Mouse (Mus musculus): Measurements from ENCODE around the gene Olfr1410.

Olfr1410 gene

GRCm38 (mm10) chr1:92605482-92605881, at the start of gene Olfr1410:
Gene Olfr1410, plus strand, starts transcription at chr1:92605782.
- DNase-seq = no peak

DNA sequence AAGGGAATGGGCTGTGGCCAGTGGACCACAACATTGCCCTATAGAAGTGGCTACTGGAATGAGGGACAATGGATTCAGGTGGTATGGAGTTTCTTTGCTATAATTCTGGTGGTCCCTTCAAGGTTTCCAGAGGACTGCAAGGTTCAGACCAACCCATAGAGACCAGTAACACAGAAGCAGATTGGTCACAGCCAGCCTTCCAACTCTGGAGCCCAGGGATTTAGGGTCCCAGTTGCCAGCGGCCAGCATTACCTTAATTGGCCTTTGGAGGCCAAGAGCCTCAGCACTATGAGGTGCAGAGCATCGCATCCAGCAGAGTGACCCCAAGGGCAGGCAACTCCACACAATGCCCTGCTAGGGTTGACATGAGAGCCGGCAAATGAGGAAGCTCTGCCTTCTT, 34.6 kb upstream of the Olfr1410 start, which contains the start of gene Olfr1413:
TSS of gene Olfr1413 (plus strand) at position 301 of the 400 bp plus-strand sequence.
- no peak for DNase-seq

- no peak for DNase-seq
Measured at GRCm38 (mm10) chr1:92585479-92585878, 20.1 kb upstream of the Olfr1410 start, which contains the start of gene Olfr1412. Gene Olfr1412, plus strand, starts transcription at chr1:92585779.

- DNase-seq = no peak
Measured at GRCm38 (mm10) chr1:92594111-92594510, 11.5 kb upstream of the Olfr1410 start, which contains the start of gene Olfr1411. Gene Olfr1411, plus strand, starts transcription at chr1:92594411.

- DNase-seq = no peak
Measured at GRCm38 (mm10) chr1:92596019-92596418, 9.6 kb upstream of the Olfr1410 start.

- no peak for DNase-seq
Measured at GRCm38 (mm10) chr1:92607711-92608110, 2.1 kb downstream of the Olfr1410 start.

GRCm38 (mm10) chr1:92611008-92611407, 5.4 kb downstream of the Olfr1410 start:
- DNase-seq = peak; percentile 52

DNA sequence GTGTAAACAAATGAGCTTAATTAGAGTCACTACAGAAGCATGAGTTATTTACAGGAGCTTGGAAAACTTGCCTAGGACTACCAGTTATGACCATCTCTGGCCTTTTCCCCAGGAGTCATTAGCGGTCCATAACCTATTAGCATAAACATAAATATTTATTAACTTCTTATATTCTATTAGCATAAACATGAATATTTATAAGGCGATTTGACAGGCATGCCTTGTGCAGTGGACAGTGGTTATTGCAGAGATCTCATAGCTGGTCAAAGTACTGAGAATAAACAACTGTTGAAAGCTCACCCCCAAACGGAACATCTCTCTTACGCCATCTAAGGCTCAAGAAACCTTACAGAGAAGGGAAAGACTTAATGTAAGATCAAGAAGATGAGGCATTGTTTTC, 7.6 kb downstream of the Olfr1410 start:
- no peak for DNase-seq

DNA sequence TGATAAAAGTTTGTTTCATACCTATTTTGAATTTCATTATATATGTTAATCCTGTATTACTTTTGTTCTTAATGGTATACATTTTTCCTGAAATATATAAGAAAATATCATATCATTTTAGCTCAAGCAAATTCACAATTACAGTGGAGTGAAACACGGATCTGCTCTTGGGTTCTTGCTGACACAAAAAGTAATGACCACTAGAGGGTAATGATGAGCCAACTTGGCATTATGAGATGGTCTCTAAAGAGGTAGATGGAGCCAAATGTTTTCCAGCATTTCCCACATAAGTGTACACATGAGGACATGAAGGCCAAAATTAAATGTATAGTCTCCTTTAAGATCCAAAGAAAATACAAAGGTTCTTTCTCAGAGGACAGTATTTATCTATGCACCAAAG, 8.9 kb downstream of the Olfr1410 start:
- no peak for DNase-seq

DNA sequence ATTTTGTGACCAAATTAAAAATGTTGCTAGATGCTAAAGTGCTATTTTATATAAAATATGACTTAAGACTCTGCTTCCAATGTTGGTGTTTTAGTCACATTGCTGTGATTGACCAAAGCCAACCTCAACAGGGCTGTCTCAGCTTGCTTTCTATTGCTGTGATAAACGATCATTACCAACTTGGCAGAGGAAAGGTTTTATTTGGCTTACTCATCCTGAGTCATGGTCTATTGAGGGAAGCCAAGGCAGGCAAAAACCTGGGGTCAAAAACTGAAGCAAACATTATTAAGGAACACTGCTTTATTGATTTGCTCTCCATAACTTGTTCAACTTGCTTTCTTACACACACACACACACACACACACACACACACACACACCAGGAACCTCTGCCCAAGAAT, 10.5 kb downstream of the Olfr1410 start:
- no peak for DNase-seq

DNA sequence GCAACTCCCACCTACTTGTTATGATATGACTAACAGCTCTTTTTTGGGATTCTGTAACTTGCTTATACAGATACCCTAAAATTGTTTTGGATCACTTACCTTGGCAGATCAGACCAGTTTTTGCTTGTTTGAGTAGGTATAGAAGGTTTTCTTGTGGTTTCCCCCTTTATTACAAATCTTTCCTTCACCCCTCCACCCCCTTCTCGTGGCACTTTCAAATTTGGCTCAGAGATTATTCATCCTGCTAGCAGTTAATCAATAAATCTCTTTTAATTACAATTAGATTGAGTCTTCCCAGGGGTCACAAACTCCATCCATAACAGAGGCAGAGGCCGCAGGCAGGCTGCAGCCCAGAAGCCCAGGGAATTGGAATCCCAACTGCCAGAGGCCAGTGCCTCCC, 11.9 kb downstream of the Olfr1410 start, which contains the start of gene Olfr12:
TSS of gene Olfr12 (plus strand) at position 301 of the 400 bp plus-strand sequence.
- no peak for DNase-seq

- no peak for DNase-seq
Measured at GRCm38 (mm10) chr1:92618360-92618759, 12.8 kb downstream of the Olfr1410 start.

- no peak for DNase-seq
Measured at GRCm38 (mm10) chr1:92628227-92628626, 22.6 kb downstream of the Olfr1410 start.

DNA sequence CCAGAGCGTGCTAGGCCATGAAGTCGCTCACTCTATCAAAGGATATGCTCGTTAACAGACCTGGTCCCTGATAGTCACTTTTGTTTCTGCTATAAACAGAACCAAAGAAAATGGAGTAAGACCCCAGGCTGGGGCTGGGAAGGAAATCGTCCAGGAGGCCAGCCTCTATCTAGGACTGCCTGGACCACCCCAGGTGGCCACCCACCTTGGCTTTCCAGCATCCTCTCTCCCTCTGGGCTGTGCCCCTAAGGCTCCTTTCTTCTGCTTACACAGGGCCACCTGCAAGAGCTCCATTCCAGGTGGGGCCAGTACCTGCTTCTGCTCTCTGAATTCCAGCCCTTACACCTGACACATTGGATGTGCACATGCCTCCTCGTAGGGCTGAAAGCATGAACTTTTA, 26.6 kb downstream of the Olfr1410 start:
- no peak for DNase-seq

- no peak for DNase-seq
Measured at GRCm38 (mm10) chr1:92632948-92633347, 27.4 kb downstream of the Olfr1410 start.

GRCm38 (mm10) chr1:92633726-92634125, 28.1 kb downstream of the Olfr1410 start:
- no peak for DNase-seq

- no peak for DNase-seq
Measured at GRCm38 (mm10) chr1:92634569-92634968, 29.0 kb downstream of the Olfr1410 start.

DNA sequence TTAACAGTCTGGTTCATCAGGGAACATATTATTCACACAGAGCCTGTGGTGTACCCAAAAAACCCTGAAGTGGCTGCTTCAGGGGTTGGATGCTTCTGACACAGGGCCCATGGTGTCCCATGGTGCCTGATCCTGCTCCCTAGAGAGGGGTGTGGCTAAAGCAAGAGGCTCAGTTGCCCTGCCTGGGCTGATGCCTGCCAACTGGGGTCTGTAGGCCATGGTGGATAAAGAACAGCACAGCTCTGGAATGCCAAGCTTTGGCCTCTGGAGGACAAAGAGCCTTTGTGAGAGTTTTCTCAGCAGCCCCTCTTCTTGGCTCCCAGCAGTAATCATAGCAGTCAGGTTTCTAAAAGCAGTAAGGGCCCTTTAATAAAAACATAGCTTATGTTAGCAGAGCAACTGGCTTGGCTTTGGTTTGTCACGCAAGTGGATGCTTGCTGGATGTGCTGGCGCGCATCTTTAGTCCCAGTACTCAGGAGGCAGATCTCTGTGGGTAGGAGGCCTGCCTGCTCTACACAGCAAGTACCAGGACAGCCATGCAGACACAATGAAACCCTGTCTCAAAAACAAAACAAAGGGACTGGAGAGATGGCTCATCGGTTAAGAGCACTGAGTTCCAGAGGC, 29.5 kb downstream of the Olfr1410 start:
- no peak for DNase-seq

GRCm38 (mm10) chr1:92636015-92636414, 30.4 kb downstream of the Olfr1410 start:
- DNase-seq = no peak

DNA sequence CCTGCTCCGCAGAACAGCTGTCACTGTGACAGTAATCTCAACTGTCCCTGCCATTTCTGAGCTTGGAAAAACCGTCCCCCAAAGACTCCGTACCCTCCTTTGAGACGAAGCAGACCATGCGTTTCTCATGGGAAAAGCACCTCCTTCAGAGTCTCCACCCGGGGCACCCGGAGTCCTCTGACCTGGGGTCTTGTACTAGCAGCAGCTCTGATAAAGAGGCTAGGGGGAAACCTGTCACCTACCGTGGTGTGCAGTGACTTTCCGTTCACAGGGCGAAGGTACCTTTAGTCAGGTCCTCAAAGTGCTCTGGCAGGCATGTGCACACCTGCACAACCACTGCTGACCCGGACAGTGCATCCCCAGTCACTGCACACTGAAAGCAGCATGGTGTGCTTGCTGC, 31.1 kb downstream of the Olfr1410 start:
- no peak for DNase-seq

GRCm38 (mm10) chr1:92637501-92638172, 32.1 kb downstream of the Olfr1410 start:
- no peak for DNase-seq

DNA sequence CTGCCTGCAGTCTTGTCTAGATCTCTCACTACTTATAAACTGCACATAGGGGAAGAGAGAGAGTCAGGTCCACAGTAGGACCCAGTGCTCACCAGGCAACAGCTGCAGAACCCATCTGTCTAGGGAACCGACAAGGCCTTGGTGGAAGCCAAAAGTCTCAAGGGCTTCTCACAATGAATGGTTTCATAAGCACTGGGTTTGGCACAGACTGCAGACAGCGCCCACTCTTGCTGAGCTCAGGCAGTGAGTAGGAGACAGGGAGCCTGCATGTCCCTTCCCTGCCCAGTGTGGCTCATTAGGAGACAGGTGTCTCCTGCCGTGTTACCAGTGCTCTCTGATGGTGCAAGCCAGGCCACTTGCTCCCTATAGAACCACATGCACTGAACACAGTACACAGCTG, 32.6 kb downstream of the Olfr1410 start:
- no peak for DNase-seq

- no peak for DNase-seq
Measured at GRCm38 (mm10) chr1:92638736-92639135, 33.2 kb downstream of the Olfr1410 start.

DNA sequence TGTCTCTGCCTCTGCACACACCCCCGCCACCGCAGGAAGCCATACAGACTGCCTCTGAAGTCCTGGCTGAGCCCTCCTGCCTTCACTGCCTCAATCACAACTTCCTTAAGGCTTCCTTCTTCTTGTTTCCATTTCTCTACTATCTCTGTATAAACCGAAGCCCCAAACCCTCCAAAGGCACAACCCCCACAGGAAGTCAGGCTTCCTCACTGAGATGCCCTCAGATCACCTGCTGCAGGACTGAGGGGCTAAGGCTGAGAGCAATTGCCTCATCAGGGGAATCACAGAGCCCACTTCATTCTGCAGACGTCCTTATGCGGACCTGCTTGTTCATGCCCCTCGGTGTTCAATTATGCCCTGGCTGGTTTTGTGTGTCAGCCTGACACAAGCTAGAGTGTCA, 34.8 kb downstream of the Olfr1410 start:
- no peak for DNase-seq
